Mouse (Mus musculus): ENCODE measurements around the gene Atg2a.

GRCm38 (mm10) chr19:6260946-6261345, 19.5 kb downstream of the Atg2a start:
- TF ChIP-seq CTCF (IDR thresholded peaks at IDR 0.05; ENCODE audit: low read depth, low read length) (peak; percentile 55), POLR2A (IDR thresholded peaks at IDR 0.05; ENCODE audit: extremely low read depth, insufficient read depth, low read length) (no peak)

Data from liver, adult 2 months (tissue).